Mouse (Mus musculus) myocyte (in vitro differentiated cells): Measurements from ENCODE around the gene Tppp2.

Experiments
- CEBPB ChIP-seq: IDR thresholded peaks from 2 replicates; pipeline ENCODE4 v1.6.1; 2011; ENCODE audit warnings: mild to moderate bottlenecking, moderate library complexity; ENCODE audit not compliant: poor library complexity, insufficient read depth, severe bottlenecking
- E2F4 ChIP-seq: IDR thresholded peaks from one replicate; pipeline ENCODE4 v1.6.1; 2011; ENCODE audit warnings: mild to moderate bottlenecking, control low read depth, moderate library complexity; ENCODE audit not compliant: insufficient read depth
- POLR2A ChIP-seq: IDR thresholded peaks from one replicate; pipeline ENCODE4 v1.6.1; 2011; ENCODE audit warnings: low read depth, mild to moderate bottlenecking, control low read depth, moderate library complexity; ENCODE audit not compliant: insufficient read length
- USF1 ChIP-seq: IDR thresholded peaks from one replicate; pipeline ENCODE4 v1.6.1; 2011; ENCODE audit warnings: low read depth, mild to moderate bottlenecking, control low read depth, moderate library complexity

GRCm38 (mm10) chr14:51893809-51894208 lies 24.4 kb upstream of the Tppp2 start:
- TF ChIP-seq USF1, result no peak
- TF ChIP-seq E2F4, result no peak
- no peak for TF ChIP-seq CEBPB
- TF ChIP-seq POLR2A, result no peak
